Mouse (Mus musculus): ENCODE measurements at regions not wholly inside any gene's neighbourhood (a gene's known extent, or its start where the extent isn't known, plus 50 kb on each side); places are given as distances from the start of the nearest gene placed in this dataset.

GRCm38 (mm10) chr8:126706247-126706646 lies 112.5 kb upstream of the Irf2bp2 start:
- WGBS = 86% methylated on average over 8 of the region's 8 CpGs
- Histone ChIP-seq H3K4me1 (peaks cover 8% of the 10 kb centered on the region; the same call in 1 of the 2 replicates), H3K9me3 (no peaks in the 10 kb centered on the region), H3K36me3 (no peaks in the 10 kb centered on the region), H3K27ac (replicated peaks) (no peak overlapping the region), H3K27me3 (no peaks in the 10 kb centered on the region; the same call in 1 of the 2 replicates), H3K9ac (replicated peaks) (no peak overlapping the region), H3K4me2 (replicated peaks) (no peak overlapping the region), H3K4me3 (no peak overlapping the region)
- no peak for ATAC-seq (ENCODE audit: low FRiP score, low read depth)

GRCm38 (mm10) chr8:126705391-126705790 lies 111.6 kb upstream of the Irf2bp2 start:
- no peaks in the 10 kb centered on the region; the same call in 1 of the 2 replicates for H3K27me3 ChIP-seq
- no peak overlapping the region for H3K9ac ChIP-seq (replicated peaks)
- H3K4me2 ChIP-seq (replicated peaks) = no peak overlapping the region
- H3K4me3 ChIP-seq = no peak overlapping the region
- no peak overlapping the region for H3K27ac ChIP-seq (replicated peaks)
- peaks cover 8% of the 10 kb centered on the region; the same call in 1 of the 2 replicates for H3K4me1 ChIP-seq
- WGBS = 69% methylated on average over 2 of the region's 2 CpGs
- no peaks in the 10 kb centered on the region for H3K36me3 ChIP-seq
- H3K9me3 ChIP-seq = no peaks in the 10 kb centered on the region
- no peak for ATAC-seq (ENCODE audit: low FRiP score, low read depth)

GRCm38 (mm10) chr8:126704706-126705105 lies 110.9 kb upstream of the Irf2bp2 start:
- no peak for ATAC-seq (ENCODE audit: low FRiP score, low read depth)
- H3K27me3 ChIP-seq = no peaks in the 10 kb centered on the region; the same call in 1 of the 2 replicates
- H3K9ac ChIP-seq (replicated peaks) = no peak overlapping the region
- WGBS = 93% methylated on average over 8 of the region's 8 CpGs
- peaks cover 12% of the 10 kb centered on the region for H3K4me1 ChIP-seq
- H3K4me2 ChIP-seq (replicated peaks) = no peak overlapping the region
- no peak overlapping the region for H3K27ac ChIP-seq (replicated peaks)
- H3K9me3 ChIP-seq = no peaks in the 10 kb centered on the region
- H3K36me3 ChIP-seq = no peaks in the 10 kb centered on the region
- H3K4me3 ChIP-seq = no peak overlapping the region

- Histone ChIP-seq H3K36me3 (no peaks in the 10 kb centered on the region), H3K4me1 (peaks cover 24% of the 10 kb centered on the region), H3K9me3 (no peaks in the 10 kb centered on the region), H3K9ac (replicated peaks) (no peak overlapping the region), H3K27ac (replicated peaks) (no peak overlapping the region), H3K4me3 (no peak overlapping the region), H3K4me2 (replicated peaks) (no peak overlapping the region), H3K27me3 (no peaks in the 10 kb centered on the region; the same call in 1 of the 2 replicates)
- WGBS = 96% methylated on average over 5 of the region's 5 CpGs
- ATAC-seq (ENCODE audit: low FRiP score, low read depth) = no peak
These were observed 109.8 kb upstream of the Irf2bp2 start for GRCm38 (mm10) chr8:126703546-126703945.

GRCm38 (mm10) chr8:126702294-126702693 lies 108.5 kb upstream of the Irf2bp2 start:
- no peaks in the 10 kb centered on the region for H3K9me3 ChIP-seq
- no peak overlapping the region for H3K27ac ChIP-seq (replicated peaks)
- no peak for ATAC-seq (ENCODE audit: low FRiP score, low read depth)

GRCm38 (mm10) chr8:126699389-126699775 lies 105.6 kb upstream of the Irf2bp2 start:
- H3K27ac ChIP-seq (replicated peaks) = peak overlapping the region; percentile 74
- peaks cover 17% of the 10 kb centered on the region for H3K4me1 ChIP-seq
- H3K27me3 ChIP-seq = no peaks in the 10 kb centered on the region; the same call in 1 of the 2 replicates
- H3K9ac ChIP-seq (replicated peaks) = no peak overlapping the region
- H3K36me3 ChIP-seq = no peaks in the 10 kb centered on the region
- no peak overlapping the region for H3K4me3 ChIP-seq
- H3K4me2 ChIP-seq (replicated peaks) = 0 out of 2 replicates have a peak overlapping the region, but pooled peaks have one; percentile 19
- H3K9me3 ChIP-seq = no peaks in the 10 kb centered on the region
- 6% methylated on average over 6 of the region's 6 CpGs for WGBS
- ATAC-seq (ENCODE audit: low FRiP score, low read depth) = no peak

More at GRCm38 (mm10) chr8:126702294-126702693, 108.5 kb upstream of the Irf2bp2 start:
- no peaks in the 10 kb centered on the region; the same call in 1 of the 2 replicates for H3K27me3 ChIP-seq
- no peaks in the 10 kb centered on the region for H3K36me3 ChIP-seq
- no peak overlapping the region for H3K4me2 ChIP-seq (replicated peaks)
- no peak overlapping the region for H3K4me3 ChIP-seq
- H3K9ac ChIP-seq (replicated peaks) = no peak overlapping the region
- H3K4me1 ChIP-seq = peaks cover 18% of the 10 kb centered on the region
- 85% methylated on average over 6 of the region's 6 CpGs for WGBS

GRCm38 (mm10) chr8:126698601-126699388 lies 105.0 kb upstream of the Irf2bp2 start:
- H3K4me2 ChIP-seq (replicated peaks) = peak overlapping the region; percentile 19
- no peaks in the 10 kb centered on the region for H3K36me3 ChIP-seq
- peaks cover 17% of the 10 kb centered on the region for H3K4me1 ChIP-seq
- peak overlapping the region; percentile 74 for H3K27ac ChIP-seq (replicated peaks)
- H3K4me3 ChIP-seq = no peak overlapping the region
- WGBS = 13% methylated on average over 7 of the region's 7 CpGs
- no peaks in the 10 kb centered on the region; the same call in 1 of the 2 replicates for H3K27me3 ChIP-seq
- no peak overlapping the region for H3K9ac ChIP-seq (replicated peaks)
- no peaks in the 10 kb centered on the region for H3K9me3 ChIP-seq
- peak; percentile 68; the same call in 1 of the 2 replicates for ATAC-seq (ENCODE audit: low FRiP score, low read depth)

GRCm38 (mm10) chr8:126696346-126697010 lies 102.7 kb upstream of the Irf2bp2 start:
- Histone ChIP-seq H3K4me1 (peaks cover 17% of the 10 kb centered on the region), H3K4me2 (replicated peaks) (no peak overlapping the region), H3K4me3 (no peak overlapping the region), H3K9ac (replicated peaks) (no peak overlapping the region), H3K9me3 (no peaks in the 10 kb centered on the region), H3K27ac (replicated peaks) (no peak overlapping the region), H3K27me3 (no peaks in the 10 kb centered on the region), H3K36me3 (no peaks in the 10 kb centered on the region)
- 59% methylated on average over 7 of the region's 7 CpGs for WGBS
- ATAC-seq (ENCODE audit: low FRiP score, low read depth) = no peak

GRCm38 (mm10) chr8:126694370-126694769 lies 100.6 kb upstream of the Irf2bp2 start:
- no peaks in the 10 kb centered on the region for H3K27me3 ChIP-seq
- no peak overlapping the region for H3K4me3 ChIP-seq
- no peak overlapping the region for H3K27ac ChIP-seq (replicated peaks)
- H3K9ac ChIP-seq (replicated peaks) = no peak overlapping the region
- peaks cover 10% of the 10 kb centered on the region for H3K4me1 ChIP-seq
- no peak for ATAC-seq (ENCODE audit: low FRiP score, low read depth)
- H3K4me2 ChIP-seq (replicated peaks) = no peak overlapping the region
- H3K36me3 ChIP-seq = no peaks in the 10 kb centered on the region
- H3K9me3 ChIP-seq = no peaks in the 10 kb centered on the region
- 81% methylated on average over 7 of the region's 7 CpGs for WGBS

- H3K27ac ChIP-seq (replicated peaks) = no peak overlapping the region
- WGBS = 71% methylated on average over 1 of the region's 1 CpGs
- H3K4me3 ChIP-seq = no peak overlapping the region
- ATAC-seq (ENCODE audit: low FRiP score, low read depth) = no peak
- no peaks in the 10 kb centered on the region for H3K36me3 ChIP-seq
- H3K9me3 ChIP-seq = no peaks in the 10 kb centered on the region
- no peak overlapping the region for H3K4me2 ChIP-seq (replicated peaks)
- H3K27me3 ChIP-seq = no peaks in the 10 kb centered on the region
- no peak overlapping the region for H3K9ac ChIP-seq (replicated peaks)
- peaks cover 2% of the 10 kb centered on the region for H3K4me1 ChIP-seq
These were observed 99.9 kb upstream of the Irf2bp2 start for GRCm38 (mm10) chr8:126693642-126694041.

GRCm38 (mm10) chr8:126692711-126693110 lies 98.9 kb upstream of the Irf2bp2 start:
- 83% methylated on average over 3 of the region's 3 CpGs for WGBS

GRCm38 (mm10) chr8:126692263-126692662 lies 98.5 kb upstream of the Irf2bp2 start:
- no peaks in the 10 kb centered on the region for H3K36me3 ChIP-seq
- H3K4me1 ChIP-seq = no peaks in the 10 kb centered on the region
- 80% methylated on average over 3 of the region's 3 CpGs for WGBS

More at GRCm38 (mm10) chr8:126692711-126693110, 98.9 kb upstream of the Irf2bp2 start:
- no peaks in the 10 kb centered on the region for H3K4me1 ChIP-seq
- no peak overlapping the region for H3K4me3 ChIP-seq
- H3K4me2 ChIP-seq (replicated peaks) = no peak overlapping the region
- no peak overlapping the region for H3K9ac ChIP-seq (replicated peaks)
- H3K9me3 ChIP-seq = no peaks in the 10 kb centered on the region
- no peaks in the 10 kb centered on the region for H3K36me3 ChIP-seq
- no peak for ATAC-seq (ENCODE audit: low FRiP score, low read depth)
- H3K27ac ChIP-seq (replicated peaks) = no peak overlapping the region
- no peaks in the 10 kb centered on the region for H3K27me3 ChIP-seq

More at GRCm38 (mm10) chr8:126692263-126692662, 98.5 kb upstream of the Irf2bp2 start:
- H3K4me2 ChIP-seq (replicated peaks) = no peak overlapping the region
- H3K9me3 ChIP-seq = no peaks in the 10 kb centered on the region
- H3K27ac ChIP-seq (replicated peaks) = no peak overlapping the region
- no peak overlapping the region for H3K4me3 ChIP-seq
- H3K27me3 ChIP-seq = no peaks in the 10 kb centered on the region
- H3K9ac ChIP-seq (replicated peaks) = no peak overlapping the region
- no peak for ATAC-seq (ENCODE audit: low FRiP score, low read depth)
